Mouse (Mus musculus) lung, embryonic 14.5 days (tissue): Measurements from ENCODE around the gene Trim15. TPM values are rescaled to one million over a fixed set of nuclear protein-coding genes. Genes with fewer than 3 reads are reported as not detected.
A peak's percentile ranks its signal among the peaks of the same experiment; 100 is the strongest.

Experiments used
- ATAC-seq: fragments of 200-750 bp; cut with Nextera tagmentation; 2 replicates; pipeline ENCODE4 v1.8.0; 2017; ENCODE audit warnings: mild to moderate bottlenecking, moderate TSS enrichment, moderate library complexity; ENCODE audit not compliant: insufficient read depth
- DNase-seq: peaks from one replicate; pipeline ENCODE4 v3.0.0-alpha.2; 2015
- H3K27ac ChIP-seq: fragments of 300-500 bp; sonication (generic); 2 replicates; pipeline ENCODE4 v1.5.1; 2014; ENCODE audit warnings: low read depth, mild to moderate bottlenecking, moderate library complexity
- H3K27me3 ChIP-seq: fragments of 300-500 bp; sonication (generic); 2 replicates; pipeline ENCODE4 v1.6.1; 2014; ENCODE audit warnings: low read length, control low read depth; ENCODE audit not compliant: insufficient read depth
- H3K36me3 ChIP-seq: fragments of 300-500 bp; sonication (generic); 2 replicates; pipeline ENCODE4 v1.6.1; 2014; ENCODE audit warnings: control low read depth; ENCODE audit not compliant: insufficient read depth
- H3K4me1 ChIP-seq: fragments of 300-500 bp; sonication (generic); 2 replicates; pipeline ENCODE4 v1.6.1; 2014; ENCODE audit warnings: antibody characterized with exemption, control low read depth; ENCODE audit not compliant: insufficient read depth
- H3K4me2 ChIP-seq: fragments of 300-500 bp; sonication (generic); 2 replicates; pipeline ENCODE4 v1.6.1; 2014; ENCODE audit warnings: mild to moderate bottlenecking
- H3K4me3 ChIP-seq: fragments of 300-500 bp; sonication (generic); 2 replicates; pipeline ENCODE4 v1.5.1; 2014; ENCODE audit warnings: low read depth, low read length
- H3K9ac ChIP-seq: fragments of 300-500 bp; sonication (generic); 2 replicates; pipeline ENCODE4 v1.6.1; 2014
- H3K9me3 ChIP-seq: fragments of 300-500 bp; sonication (generic); 2 replicates; pipeline ENCODE4 v1.6.1; 2016; ENCODE audit warnings: low read depth, low read length, control low read depth
- CTCF ChIP-seq: IDR thresholded peaks from 2 replicates; pipeline ENCODE4 v1.5.1; 2016; ENCODE audit warnings: antibody characterized with exemption, low read depth
- WGBS: fragments of 180-500 bp; shearing (Covaris S2); extraction: QIAGEN DNeasy Blood & Tissue Kit; methylation state at CpG from one replicate; pipeline ENCODE4 v1.1.7; 2014; 5-methylcytosine and 5-hydroxymethylcytosine counted together
- polyA plus RNA-seq: library from polyadenylated mRNA; unstranded; fragments of >200 nt; fragmentation: Nextera tagmentation; extraction: Ambion mirVana; gene quantifications from 2 replicates; pipeline ENCODE4 v1.2.1, GENCODE M21; 2014

Gene Trim15
- polyA plus RNA-seq, result 0.11 and 0.16 TPM in 2 replicates

GRCm38 (mm10) chr17:36866719-36867527 is at the start of gene Trim15:
Gene Trim15 (minus strand): TSS chr17:36867210.
- Histone ChIP-seq H3K27me3 (peaks cover 14% of the 10 kb centered on the region), H3K4me3 (peak within 1 kb of the TSS; percentile 8; the same call in 1 of the 2 replicates), H3K9ac (no peak within 1 kb of the TSS), H3K4me2 (peak within 1 kb of the TSS; percentile 45), H3K4me1 (no peaks in the 10 kb centered on the region), H3K27ac (no peak within 1 kb of the TSS), H3K36me3 (no peaks in the 10 kb centered on the region), H3K9me3 (no peaks in the 10 kb centered on the region)
- DNase-seq (peak; percentile 30), ATAC-seq (peak; percentile 26; the same call in 1 of the 2 replicates)
- no peak for TF ChIP-seq CTCF
- 8% methylated on average over 29 of the region's 29 CpGs for WGBS

- no peak; the same call in 1 of the 2 replicates for ATAC-seq
- no peaks in the 10 kb centered on the region for H3K9me3 ChIP-seq
- no peaks in the 10 kb centered on the region for H3K36me3 ChIP-seq
- peak; percentile 86 for TF ChIP-seq CTCF
- no peak overlapping the region for H3K4me2 ChIP-seq
- 9% methylated on average over 9 of the region's 9 CpGs for WGBS
- no peak overlapping the region for H3K27ac ChIP-seq
- H3K4me3 ChIP-seq, result no peak overlapping the region
- H3K4me1 ChIP-seq, result no peaks in the 10 kb centered on the region
- DNase-seq, result peak; percentile 79
- no peaks in the 10 kb centered on the region for H3K27me3 ChIP-seq
- no peak overlapping the region for H3K9ac ChIP-seq
Observed at GRCm38 (mm10) chr17:36915076-36915475, 48.1 kb upstream of the Trim15 start.

DNA sequence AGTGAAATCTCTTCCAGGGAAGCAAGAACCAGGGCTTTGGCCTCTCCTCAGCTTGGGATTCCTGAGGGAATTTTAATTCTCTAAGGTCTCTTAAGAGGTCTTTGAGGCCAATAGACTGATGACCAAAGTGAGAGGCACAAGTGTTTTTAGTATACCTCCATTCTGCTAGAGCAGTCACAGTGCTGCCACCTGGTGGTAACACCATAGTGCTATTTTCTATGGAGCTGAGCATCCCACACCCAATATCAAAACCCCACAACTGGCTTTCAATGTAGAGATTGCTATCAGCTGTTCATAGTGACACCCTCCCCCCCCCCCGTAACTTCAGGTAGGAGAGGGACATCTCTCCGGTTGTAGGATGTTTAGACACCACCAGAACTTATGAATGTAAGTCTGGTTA is 47.1 kb upstream of the Trim15 start:
- TF ChIP-seq CTCF, result peak; percentile 81
- DNase-seq (peak; percentile 90), ATAC-seq (no peak)
- Histone ChIP-seq H3K9ac (no peak overlapping the region), H3K9me3 (no peaks in the 10 kb centered on the region), H3K36me3 (no peaks in the 10 kb centered on the region), H3K4me1 (no peaks in the 10 kb centered on the region), H3K4me2 (no peak overlapping the region), H3K4me3 (no peak overlapping the region), H3K27ac (no peak overlapping the region), H3K27me3 (no peaks in the 10 kb centered on the region)
- 9% methylated on average over 2 of the region's 2 CpGs for WGBS

GRCm38 (mm10) chr17:36912031-36912430 is 45.0 kb upstream of the Trim15 start:
- Histone ChIP-seq H3K27ac (no peak overlapping the region), H3K4me1 (no peaks in the 10 kb centered on the region), H3K9ac (no peak overlapping the region), H3K36me3 (no peaks in the 10 kb centered on the region), H3K27me3 (no peaks in the 10 kb centered on the region), H3K4me2 (no peak overlapping the region), H3K4me3 (no peak overlapping the region), H3K9me3 (no peaks in the 10 kb centered on the region)
- no peak for TF ChIP-seq CTCF
- DNase-seq (no peak), ATAC-seq (no peak)
- 58% methylated on average over 2 of the region's 2 CpGs for WGBS

GRCm38 (mm10) chr17:36909802-36910201 is 42.8 kb upstream of the Trim15 start:
- Histone ChIP-seq H3K4me2 (no peak overlapping the region), H3K27ac (no peak overlapping the region), H3K9me3 (no peaks in the 10 kb centered on the region), H3K27me3 (no peaks in the 10 kb centered on the region), H3K9ac (no peak overlapping the region), H3K36me3 (no peaks in the 10 kb centered on the region), H3K4me3 (no peak overlapping the region), H3K4me1 (no peaks in the 10 kb centered on the region)
- no peak for ATAC-seq
- no peak for TF ChIP-seq CTCF
- no peak for DNase-seq
- WGBS, result 43% methylated on average over 4 of the region's 4 CpGs

DNA sequence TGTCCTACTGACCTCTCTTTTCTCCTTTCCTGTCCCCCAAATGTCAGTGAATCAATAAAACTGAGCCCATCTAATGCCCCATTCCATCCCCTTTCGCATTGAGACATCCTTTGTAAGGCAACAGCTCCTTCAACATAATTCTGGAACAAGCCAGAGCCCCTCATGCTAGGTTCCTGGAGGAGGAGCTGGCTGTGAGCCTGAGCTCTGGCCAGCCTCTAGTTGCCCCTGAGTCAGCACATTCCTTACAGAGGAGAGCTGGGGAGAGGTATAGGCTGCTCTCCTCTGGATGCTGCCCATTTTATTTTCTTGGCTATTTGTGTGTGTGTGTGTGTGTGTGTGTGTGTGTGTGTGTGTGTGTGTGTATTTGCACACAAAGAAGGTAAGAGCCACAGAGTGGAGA is 41.2 kb upstream of the Trim15 start:
- ATAC-seq (peak; percentile 82), DNase-seq (peak; percentile 39)
- Histone ChIP-seq H3K4me3 (no peak overlapping the region), H3K27ac (no peak overlapping the region), H3K27me3 (no peaks in the 10 kb centered on the region), H3K4me1 (no peaks in the 10 kb centered on the region), H3K9ac (no peak overlapping the region), H3K9me3 (no peaks in the 10 kb centered on the region), H3K36me3 (no peaks in the 10 kb centered on the region), H3K4me2 (no peak overlapping the region)
- WGBS, result 56% methylated on average over 1 of the region's 1 CpGs
- TF ChIP-seq CTCF, result no peak

- Histone ChIP-seq H3K9me3 (no peaks in the 10 kb centered on the region), H3K27ac (no peak overlapping the region), H3K27me3 (no peaks in the 10 kb centered on the region), H3K9ac (no peak overlapping the region), H3K4me3 (no peak overlapping the region), H3K36me3 (no peaks in the 10 kb centered on the region), H3K4me1 (no peaks in the 10 kb centered on the region), H3K4me2 (no peak overlapping the region)
- TF ChIP-seq CTCF, result no peak
- WGBS, result 59% methylated on average over 3 of the region's 3 CpGs
- DNase-seq (no peak), ATAC-seq (no peak)
Observed at GRCm38 (mm10) chr17:36903651-36904050, 36.6 kb upstream of the Trim15 start.
